Mouse (Mus musculus) liver, postnatal 0 days (tissue): ENCODE results near the gene Ggact.

Experiments used
- CTCF ChIP-seq: sonication (generic); IDR thresholded peaks from 2 replicates; pipeline ENCODE4 v1.5.1; 2016; ENCODE audit warnings: antibody characterized with exemption, low read depth
- EP300 ChIP-seq: IDR thresholded peaks from 2 replicates; pipeline ENCODE4 v1.6.1; 2016; ENCODE audit warnings: antibody characterized with exemption, low read depth, mild to moderate bottlenecking

DNA sequence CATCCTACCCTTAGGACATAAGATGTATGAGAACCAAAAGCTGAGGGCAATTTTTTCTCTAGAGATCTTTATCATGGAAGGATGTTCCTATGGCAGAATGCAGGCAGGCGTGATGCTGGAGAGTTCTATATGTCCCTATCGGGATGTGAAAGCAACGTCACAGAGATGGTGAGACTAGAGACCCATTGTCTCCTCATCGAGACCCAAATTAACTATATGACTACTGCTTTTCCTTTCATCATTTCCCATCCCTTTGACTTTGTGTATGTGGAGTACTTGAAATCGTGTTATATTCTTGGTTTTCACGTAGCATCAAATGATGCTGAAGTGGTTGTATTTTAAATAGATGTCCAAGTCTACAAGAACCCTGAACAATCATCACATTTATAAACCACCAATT is at the start of gene Ggact:
- TF ChIP-seq CTCF = no peak
- TF ChIP-seq EP300 = no peak
